Mouse (Mus musculus) T-cell, adult 2 months (primary cell): ENCODE data around the gene 1500015O10Rik.

Experiments
- DNase-seq: peaks from one replicate; pipeline ENCODE4 v3.0.0; 2022; ENCODE audit warnings: low spot score

Gene 1500015O10Rik

GRCm38 (mm10) chr1:43774126-43774525, 43.7 kb downstream of the 1500015O10Rik start:
- no peak for DNase-seq

- DNase-seq: no peak
Observed at GRCm38 (mm10) chr1:43776106-43776505, 45.7 kb downstream of the 1500015O10Rik start.

- no peak for DNase-seq
Observed at GRCm38 (mm10) chr1:43781195-43781594, 50.8 kb downstream of the 1500015O10Rik start.

- no peak for DNase-seq
Observed at GRCm38 (mm10) chr1:43781672-43782071, 51.3 kb downstream of the 1500015O10Rik start.

GRCm38 (mm10) chr1:43782680-43783079, 52.3 kb downstream of the 1500015O10Rik start:
- DNase-seq: no peak

- DNase-seq: no peak
Observed at GRCm38 (mm10) chr1:43783186-43783585, 52.8 kb downstream of the 1500015O10Rik start.

- DNase-seq: no peak
Observed at GRCm38 (mm10) chr1:43785316-43785715, 54.9 kb downstream of the 1500015O10Rik start.

GRCm38 (mm10) chr1:43786711-43787110, 56.3 kb downstream of the 1500015O10Rik start:
- no peak for DNase-seq

GRCm38 (mm10) chr1:43789765-43790164, 59.4 kb downstream of the 1500015O10Rik start:
- no peak for DNase-seq
